Mouse (Mus musculus) urinary bladder, adult 18-20 months (tissue): ENCODE measurements around the gene Srpk2.
A peak's percentile ranks its signal among the peaks of the same experiment; 100 is the strongest.
"Not testable (repeated sequence)": the region's sequence is repeated elsewhere in the genome, so short reads cannot be mapped to it uniquely, and the experiment has no call there.

Experiments
- DNase-seq, 2 experiments: peaks; one replicate each; pipeline ENCODE4 v3.0.0; 2022; ENCODE audit warnings: low spot score in 2 of 2, mixed read lengths in 2 of 2

The Srpk2 gene

DNA sequence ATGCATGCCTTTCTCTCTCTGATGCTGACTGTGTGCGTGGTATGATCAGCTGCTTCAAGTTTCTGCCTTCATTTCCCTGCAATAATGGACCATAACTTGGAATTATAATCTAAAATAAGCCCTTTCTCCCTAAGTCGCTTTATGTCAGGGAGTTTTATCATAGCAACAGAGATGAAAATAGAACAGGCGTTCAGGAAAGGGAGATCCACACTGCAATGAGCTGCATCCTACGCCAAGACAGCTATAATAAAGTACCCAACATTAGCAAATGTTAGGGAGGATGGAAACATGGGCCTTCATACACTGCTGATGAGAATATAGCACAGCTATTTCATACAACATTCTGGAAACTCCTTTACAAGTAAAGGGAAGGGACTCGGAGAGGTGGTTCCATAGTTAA is 116.2 kb downstream of the Srpk2 start:
- no peak for DNase-seq

DNA sequence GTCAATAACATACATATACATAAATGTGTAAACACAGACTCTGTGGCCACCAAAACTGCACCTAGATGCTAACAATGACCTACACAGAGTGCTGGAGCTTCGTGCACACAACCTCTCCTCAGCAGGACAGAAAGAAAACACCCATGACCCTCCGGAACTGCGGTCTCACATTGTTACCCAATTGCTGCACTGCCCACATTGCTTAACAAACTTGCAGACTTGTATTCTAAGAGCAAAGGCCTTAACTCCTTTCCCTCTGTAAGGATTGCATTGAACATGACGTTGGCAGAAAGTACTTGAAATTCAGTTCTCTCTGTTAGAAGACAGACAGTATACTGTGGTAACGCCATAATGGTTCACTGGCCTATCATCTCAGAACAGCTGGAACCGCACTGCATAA is 118.0 kb downstream of the Srpk2 start:
- DNase-seq = no peak

DNA sequence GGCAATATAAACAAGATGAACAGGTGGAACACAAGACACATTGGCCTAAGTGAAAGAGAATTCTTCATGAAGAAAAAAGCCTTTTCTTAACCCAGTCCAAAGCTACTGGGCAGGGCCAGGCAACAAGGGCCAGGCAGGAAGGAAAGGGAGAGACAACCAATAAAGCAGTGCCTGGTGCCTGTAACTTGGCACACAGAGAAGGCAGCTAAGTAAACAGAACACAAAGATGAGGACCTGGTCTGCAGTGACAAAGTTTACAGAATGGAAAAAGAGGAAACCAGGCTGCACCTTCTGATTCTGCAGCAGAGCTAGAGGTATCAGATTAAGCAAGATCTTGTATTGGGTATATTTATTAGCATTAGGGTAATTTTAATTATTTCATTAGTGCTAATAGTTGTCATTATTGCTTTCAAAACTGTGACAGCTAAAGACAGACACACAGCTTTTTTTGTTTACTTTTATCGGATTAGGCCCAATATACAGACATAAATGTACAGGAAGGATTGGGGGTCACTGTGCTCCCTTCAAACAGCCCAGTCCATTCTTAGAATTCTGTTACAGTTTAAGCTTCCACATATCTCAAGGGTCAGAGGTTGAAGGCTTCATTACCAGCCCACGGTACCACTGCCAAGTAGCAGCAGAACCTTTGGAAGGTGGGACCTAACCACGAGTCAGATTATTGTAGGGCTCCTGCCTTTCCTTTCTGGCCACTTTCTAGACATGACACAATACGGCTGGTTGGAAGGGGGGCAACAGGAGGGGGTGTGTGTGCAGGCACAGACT is 121.9 kb downstream of the Srpk2 start:
- no peak for DNase-seq

DNA sequence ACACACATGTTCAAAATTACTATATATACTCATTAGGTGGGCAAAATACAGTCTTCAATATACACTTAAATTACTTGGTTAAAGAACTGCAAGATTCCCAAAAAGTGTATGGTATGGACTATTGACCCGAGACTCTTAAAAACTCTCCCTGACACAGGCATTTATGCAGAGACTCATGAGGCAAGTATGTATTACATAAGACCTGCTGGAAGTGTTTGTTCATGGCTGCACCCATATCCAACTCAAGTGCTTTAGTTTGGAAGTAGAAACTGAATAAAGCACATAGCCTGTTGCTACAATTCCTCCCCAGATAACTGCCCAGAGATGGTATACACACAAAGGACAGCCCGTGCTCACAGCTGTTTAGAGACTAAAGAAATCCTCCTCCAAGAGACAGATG is 123.2 kb downstream of the Srpk2 start:
- DNase-seq = no peak

DNA sequence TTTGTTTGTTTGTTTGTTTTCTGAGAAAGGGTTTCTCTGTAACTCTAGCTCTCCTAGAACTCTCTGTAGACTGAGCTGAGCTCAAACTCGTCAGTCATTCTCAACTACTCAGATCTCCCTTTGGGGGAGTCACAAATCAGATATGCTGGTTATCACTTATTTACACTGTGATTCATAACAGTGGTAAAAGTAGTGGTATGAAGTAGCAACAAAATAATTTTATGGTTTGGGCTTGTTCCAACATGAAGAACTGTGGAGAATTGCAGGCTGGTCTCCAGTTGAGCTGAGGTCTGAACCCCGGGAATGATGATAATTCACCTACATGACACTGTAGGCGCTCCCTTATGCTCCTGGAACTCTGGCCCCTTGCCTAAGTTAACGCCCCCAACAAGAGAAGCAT is 124.2 kb downstream of the Srpk2 start:
- DNase-seq = no peak

DNA sequence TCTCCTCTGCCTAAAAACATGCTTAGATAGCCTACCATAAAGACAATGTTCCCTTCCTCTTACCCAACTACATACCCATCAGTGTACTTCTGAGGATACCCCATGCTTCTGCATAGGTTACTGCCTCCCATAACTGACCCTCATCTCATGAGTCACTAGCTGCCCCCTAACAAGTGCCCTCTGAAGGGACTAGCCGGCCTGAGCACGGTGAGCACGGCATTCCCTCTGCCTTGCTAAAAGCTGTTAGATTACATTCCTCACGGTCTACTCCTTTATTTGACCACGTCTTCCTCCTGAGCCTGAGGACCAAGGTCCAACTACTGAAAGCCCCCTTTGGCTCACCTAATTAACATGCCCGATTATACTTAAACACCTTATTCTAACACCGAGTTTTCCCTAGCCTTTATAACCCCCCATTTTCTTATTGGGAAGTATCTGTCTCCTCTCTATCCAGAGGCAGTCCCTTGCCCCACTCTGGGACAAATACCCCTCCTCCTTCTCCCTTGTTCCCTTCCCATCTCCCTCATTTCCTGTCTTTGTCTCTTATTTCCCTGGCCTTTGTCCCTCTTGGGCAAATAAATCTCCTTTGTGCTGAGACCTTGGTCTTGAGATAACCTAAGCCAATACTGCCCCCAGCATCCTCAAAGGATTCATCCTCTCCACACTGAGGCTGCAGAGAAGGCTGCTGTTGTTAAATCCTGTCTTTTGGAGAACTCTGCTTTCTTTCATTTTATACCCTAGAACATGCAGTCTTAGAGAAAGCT is 128.2 kb downstream of the Srpk2 start:
- DNase-seq = no peak

DNA sequence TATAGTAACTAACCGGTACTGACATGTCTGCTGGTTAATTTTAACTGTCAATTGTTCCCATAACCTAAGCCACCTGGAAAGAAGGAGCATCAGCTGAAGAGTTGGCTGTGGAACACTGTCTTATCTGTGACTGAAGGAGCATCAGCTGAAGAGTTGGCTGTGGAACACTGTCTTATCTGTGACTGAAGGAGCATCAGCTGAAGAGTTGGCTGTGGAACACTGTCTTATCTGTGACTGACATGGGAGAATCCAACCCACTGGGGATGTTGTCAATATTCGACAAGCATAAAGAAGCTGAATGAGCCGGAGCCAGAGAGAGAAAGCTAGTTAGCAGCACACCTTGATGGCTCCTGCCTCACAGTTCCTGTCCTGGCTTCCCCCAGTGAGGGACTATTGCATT is 131.1 kb downstream of the Srpk2 start:
- not testable (repeated sequence) for DNase-seq

DNA sequence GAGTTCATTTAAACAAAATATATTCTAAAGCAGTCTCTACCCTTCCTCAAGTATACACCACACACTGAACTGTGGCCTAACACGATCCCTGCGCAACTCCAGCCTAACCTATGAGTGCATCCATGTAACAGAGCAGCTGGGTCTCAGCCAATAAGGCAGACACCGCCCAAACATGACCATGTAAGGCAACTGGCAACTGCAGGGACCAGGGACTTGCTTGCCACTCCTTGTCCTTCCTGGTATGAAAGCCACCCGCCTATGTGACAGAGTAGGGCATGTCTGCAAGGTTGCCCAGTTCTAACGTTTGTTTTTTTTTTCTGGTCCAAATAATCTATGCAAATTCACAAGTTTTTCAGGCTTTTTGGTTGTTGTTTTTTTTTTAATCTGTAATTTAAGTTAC is 132.7 kb downstream of the Srpk2 start:
- peak in 1 of 2 experiments; percentile 12 for DNase-seq

DNA sequence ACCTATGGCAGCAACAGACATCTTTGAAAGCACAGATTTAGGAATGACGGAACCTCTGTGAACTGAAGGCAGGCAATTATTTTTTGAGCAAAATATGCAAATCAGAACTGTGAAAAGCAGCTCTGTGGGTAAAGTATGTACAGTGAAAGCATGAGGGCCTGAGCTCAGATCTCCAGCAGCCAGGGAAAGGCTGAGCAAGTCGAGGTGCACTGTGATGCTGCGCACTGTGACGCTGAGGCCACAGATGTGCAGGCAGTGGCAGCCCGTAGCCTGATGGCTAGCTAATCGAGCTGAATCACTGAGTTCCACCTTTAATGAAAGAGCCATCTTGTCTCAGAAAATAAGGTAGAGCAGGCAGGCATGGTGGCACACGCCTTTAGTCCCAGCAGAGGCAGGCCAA is 148.7 kb downstream of the Srpk2 start:
- DNase-seq = no peak

DNA sequence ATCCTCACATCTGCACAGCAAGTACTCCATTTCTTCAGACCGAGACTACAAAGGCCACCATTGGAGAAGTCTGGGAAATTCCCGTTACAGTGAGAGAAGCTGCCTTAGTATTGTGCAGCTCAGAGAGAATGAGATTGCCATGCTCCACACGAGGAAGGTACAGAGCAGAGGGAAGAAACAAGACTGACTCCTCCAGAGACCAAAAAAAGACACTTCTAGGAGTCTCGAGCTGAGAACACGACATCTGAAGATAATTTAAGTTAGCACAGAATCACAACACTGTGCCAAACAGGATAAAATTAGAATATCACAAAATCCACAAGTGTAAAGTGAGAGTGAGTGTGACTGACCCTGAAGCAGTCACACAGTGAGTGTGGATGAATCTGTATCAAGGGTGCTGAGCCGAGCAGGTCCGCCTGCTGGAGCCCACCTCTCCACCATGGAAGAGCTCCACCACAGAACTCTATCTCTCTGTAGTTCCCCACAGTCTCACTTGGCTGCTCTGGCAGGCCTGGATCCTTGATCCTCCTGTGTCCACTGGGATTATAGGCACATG is 152.8 kb downstream of the Srpk2 start:
- no peak for DNase-seq

DNA sequence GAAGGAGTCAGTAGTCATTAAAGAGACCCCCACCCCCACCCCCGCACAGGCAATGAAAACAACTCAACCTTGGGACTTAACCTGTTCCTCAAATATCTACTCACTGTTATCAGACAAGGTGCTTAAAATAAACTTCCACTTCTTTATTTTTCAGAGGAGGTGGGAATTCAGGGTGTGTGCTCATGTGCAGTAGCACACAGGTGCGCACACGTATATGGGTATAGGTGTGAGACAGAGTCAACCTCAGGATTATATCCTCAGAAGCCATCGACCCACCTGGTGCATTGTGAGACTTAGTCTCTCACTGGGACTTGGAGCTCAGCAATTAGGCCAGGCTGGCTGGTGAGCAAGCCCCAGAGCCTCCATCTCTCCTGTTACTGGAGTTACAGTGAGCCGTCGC is 153.3 kb downstream of the Srpk2 start:
- DNase-seq = no peak

DNA sequence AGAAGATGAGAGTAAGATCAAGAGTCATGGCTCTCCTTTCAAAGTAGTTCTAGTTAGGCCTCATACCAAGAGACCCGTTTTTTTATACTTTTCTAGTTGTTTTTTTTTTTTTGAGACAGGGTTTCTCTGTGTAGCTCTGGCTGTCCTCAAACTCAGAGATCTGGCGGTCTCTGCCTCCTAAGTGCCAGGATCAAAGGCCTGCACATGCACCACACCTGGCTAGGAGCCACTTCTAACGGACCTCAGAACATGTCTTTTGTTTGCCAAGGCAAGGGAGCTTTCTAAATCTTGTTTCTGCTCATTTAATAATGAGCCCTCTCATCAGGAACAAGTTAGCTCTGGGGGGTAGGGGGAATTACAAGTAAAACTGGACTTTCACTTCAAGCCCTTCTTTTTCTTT is 159.8 kb downstream of the Srpk2 start:
- DNase-seq = no peak

DNA sequence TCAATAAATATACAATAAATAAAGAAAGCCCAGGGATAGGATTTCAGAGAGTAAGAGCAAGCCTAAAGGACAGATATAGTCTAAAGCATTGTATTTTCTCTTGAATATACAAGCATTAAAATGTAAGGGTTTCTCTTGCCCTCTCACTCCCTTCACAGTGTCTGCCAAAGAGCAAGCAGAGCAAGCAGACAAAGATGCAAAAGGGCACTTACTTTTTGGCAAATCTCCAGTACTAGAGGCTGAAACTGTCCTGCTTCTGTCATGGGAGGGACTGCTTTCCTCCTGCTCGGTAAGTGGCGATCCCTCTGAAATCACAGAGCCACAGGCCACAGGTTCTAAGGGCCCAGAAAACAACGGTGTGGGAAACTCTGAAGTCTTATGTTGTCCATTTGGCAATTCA is 160.5 kb downstream of the Srpk2 start:
- DNase-seq = no peak

DNA sequence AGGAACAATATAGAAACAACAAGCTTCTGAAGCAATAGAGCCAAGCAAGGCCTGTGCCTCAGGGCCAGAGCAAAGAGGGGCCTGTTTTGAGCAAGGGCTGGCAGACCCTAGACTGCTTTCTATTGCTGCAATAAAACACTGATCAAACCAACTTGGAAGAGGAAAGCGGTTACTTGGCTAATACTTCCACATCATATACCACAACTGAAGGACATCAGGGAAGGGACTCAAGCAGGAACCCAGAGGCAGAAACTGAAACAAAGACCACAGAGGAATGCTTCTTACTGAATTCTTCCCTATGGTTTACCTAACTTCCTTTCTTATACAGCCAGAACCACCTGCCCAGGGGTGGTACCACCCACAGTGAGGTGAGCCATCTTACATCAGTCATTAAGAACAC is 162.8 kb downstream of the Srpk2 start:
- no peak for DNase-seq

DNA sequence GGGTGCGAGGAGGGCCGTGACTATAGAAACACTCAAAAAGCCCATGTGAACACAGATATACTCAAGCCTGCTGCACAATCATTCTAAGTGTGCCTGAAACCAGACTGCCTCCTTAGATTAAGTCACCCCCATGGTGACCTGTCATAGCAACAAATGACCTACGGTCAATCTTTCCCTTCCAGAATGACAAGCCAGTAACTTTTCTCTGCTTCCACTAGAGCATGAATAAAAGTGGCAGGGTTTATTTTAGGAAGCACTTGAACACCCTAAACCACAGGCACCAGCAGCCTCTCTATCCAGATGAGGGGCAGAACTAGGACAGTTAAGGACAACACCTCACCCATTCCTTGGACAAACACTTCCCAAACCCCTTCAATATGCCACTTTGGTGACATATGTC is 164.7 kb downstream of the Srpk2 start:
- DNase-seq = no peak

DNA sequence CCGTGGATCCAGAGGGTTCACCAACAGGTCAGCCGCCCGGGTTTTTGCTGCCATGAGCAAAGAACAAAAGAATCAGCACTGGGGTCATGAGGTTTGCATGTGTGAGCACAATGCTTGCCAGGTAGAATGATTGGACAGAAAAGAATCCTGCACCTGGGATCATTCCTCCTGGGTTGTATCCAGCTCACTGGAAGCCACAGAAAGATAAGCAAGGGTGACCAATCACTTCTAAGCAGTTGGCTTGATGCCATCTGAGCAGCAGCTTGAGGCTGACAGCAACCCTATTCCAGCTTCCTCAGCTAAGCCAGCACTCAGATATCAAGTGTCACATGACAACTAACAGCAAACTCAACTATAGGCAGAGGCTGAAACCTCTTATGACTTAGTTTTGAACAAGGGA is 165.7 kb downstream of the Srpk2 start:
- DNase-seq = no peak

DNA sequence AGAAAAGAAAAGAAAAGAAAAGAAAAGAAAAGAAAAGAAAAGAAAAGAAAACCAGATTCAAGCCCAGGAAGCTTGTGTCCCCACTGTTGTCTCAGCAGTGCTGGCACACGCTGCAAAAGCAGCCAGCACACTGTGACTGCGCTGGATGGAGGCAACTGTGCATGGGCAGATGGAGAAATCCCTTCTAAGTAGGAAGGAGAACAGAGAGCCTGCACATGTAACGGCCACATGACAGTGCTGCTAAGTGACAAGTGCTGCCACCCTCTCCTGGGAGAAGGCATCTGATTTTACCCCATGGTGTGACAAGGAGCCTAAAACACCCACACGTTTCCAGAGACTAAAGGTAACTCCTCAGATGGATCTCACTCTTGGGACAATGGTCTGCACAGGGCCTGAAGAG is 166.6 kb downstream of the Srpk2 start:
- DNase-seq = no peak

DNA sequence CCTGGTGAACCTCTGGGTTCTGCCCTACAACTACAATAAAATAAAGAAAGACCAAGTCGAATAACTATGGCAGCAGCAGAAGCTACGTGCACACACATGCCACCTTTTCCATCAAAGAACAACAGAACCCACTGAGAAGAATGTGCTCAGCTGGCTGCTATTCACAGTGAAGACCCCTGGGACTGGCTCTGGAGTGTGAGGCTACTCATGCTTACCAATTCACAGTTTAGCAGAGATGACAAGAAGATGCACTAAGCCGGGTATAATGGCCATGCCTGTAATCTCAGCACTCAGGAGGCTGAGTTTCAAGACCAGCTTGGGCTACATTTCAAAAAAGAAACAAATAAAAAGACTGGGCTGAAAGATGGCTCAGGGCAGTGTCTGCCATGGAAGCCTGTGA is 167.5 kb downstream of the Srpk2 start:
- no peak for DNase-seq

DNA sequence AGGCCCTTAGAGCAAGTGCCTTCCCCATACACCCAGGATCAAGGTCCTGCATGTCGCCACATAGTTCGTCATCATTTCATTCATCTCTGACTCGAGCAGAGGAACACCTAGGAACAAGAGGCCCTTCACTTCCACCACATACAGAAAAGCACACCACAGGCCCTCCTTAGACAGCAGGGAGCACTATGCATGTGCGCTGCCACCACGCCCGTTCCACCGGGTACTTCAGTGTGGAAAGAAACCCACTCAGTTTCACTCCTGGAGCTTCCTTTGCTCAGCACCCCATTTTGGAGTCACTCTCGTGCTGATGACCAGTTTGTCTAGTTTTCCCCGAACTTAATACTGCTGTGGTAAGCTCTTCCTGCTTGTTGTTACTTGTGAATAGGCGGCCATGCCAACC is 169.4 kb downstream of the Srpk2 start:
- no peak for DNase-seq

DNA sequence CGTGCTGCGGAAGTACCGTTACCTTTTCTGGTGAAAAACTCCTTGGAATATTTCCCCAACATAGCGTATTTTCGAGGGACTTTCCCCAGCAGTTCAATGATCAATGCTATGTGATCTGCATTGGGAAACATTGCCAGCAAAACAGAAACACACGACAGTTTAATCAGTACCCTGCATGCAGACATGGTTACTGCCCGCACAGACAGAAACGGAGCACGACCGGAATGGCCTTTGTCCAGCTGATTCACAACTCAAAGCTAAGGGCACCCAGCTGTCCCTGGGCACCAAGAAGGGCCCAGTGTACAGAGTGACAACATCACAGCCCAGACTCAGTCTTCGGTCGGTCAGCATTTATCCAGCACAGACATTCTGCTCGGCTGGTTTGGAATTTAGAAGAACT is 170.9 kb downstream of the Srpk2 start:
- DNase-seq = no peak

DNA sequence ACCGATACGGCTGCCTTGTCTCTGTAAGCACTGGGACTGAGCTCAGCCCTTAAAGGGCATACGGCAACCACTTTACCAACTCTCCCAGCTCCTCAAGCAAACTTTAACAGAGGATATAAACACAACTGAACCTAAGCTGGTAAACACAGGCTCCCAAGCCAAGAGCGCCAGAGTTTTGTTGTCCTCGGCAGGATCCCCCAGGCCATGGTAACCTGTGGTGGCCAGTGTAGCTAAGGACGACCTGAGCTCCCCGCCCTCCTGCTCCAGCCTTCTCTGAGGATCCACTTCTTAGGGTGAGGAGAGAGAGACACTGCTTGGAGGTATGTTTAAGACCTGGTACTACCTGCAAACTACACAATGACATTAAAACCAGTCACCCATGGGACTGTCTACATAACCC is 171.9 kb downstream of the Srpk2 start:
- DNase-seq = no peak

DNA sequence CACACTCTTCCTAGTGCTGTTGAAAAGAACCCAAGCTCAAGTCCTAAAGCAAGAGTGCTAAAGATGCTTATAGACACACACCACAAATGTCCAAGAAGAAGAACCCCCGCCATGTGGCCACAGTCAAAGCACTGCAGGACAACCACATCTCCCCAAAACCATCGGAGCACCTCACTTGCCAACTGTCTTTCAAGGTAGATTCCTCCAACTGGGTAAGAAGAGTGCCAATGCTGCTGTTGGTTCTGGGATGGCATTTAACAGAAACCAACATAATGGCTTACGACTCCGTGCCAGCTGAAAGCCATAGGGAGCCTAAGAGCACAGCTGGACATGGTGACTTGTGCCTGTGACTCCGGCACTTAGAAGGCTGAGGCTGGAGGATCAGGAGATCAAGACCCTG is 173.0 kb downstream of the Srpk2 start:
- no peak for DNase-seq

DNA sequence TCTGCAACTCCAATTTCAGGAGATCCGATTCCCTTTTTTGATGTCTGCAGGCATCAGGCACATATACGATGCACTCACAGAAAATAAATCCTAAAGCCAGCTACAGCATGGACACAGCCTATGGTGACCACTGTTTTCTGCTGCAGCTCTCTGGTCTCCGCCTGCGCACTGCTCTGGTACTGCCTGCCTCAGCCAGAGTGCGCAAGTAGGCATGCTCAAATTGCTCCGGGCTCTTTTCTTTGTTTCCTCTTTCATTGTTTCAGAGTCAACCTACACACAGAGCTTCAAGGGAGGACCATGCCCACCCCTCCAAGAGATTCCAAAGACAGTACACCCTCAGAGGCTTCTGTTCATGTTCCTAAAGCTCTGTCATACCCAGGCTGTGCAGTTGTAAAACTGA is 175.8 kb downstream of the Srpk2 start:
- DNase-seq = no peak
